Mouse (Mus musculus): ENCODE data around the gene Man2a2. TPM values are rescaled to one million over a fixed set of nuclear protein-coding genes. Genes with fewer than 3 reads are reported as not detected.
A peak's percentile ranks its signal among the peaks of the same experiment; 100 is the strongest.

Gene Man2a2
- polyA plus RNA-seq, 1 experiment = 167 TPM

- H3K27me3 ChIP-seq (ENCODE audit: control insufficient read depth, insufficient read depth, low read length) = no peaks in the 10 kb centered on the region
- H3K27ac ChIP-seq (ENCODE audit: insufficient read depth, low read length) = no peak overlapping the region
- peaks cover 5% of the 10 kb centered on the region for H3K4me1 ChIP-seq (ENCODE audit: control insufficient read depth, insufficient read depth, low read length)
- H3K4me3 ChIP-seq (replicated peaks; ENCODE audit: insufficient read depth, low read depth, low read length) = no peak overlapping the region
- peak; percentile 76 to 88 for DNase-seq
- 46% methylated on average over 18 of the region's 18 CpGs for WGBS
- TF ChIP-seq CTCF (IDR thresholded peaks at IDR 0.05; ENCODE audit: borderline replicate concordance, insufficient read depth, low read depth, low read length) (peak; percentile 98), POLR2A (IDR thresholded peaks at IDR 0.05; ENCODE audit: borderline replicate concordance, insufficient read depth, low read length) (no peak)
Measured at GRCm38 (mm10) chr7:80386235-80386930, 15.2 kb upstream of the Man2a2 start.

DNA sequence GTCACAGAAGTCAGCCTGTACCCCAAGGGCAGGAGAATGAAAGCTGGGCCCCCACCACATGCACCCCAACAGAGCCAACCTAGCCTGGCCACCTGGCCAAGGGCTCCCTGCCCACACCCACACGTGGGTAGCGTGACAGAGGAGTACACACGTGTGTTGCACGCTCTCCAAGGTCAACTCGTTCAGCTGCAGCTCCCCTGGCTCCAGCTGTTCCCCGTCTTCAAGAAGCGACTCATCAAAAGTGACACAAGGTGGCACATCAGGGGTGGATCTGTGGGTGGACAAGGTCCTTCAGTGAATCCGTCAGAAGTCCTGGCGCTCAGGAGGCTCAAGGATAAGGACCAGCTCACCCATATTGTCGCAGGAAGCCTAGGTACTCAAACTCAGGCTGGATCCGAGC is 11.7 kb upstream of the Man2a2 start:
- no peak overlapping the region for H3K4me3 ChIP-seq (replicated peaks; ENCODE audit: insufficient read depth, low read depth, low read length)
- H3K27me3 ChIP-seq (ENCODE audit: control insufficient read depth, insufficient read depth, low read length) = no peaks in the 10 kb centered on the region
- no peak for DNase-seq
- 63% methylated on average over 11 of the region's 11 CpGs for WGBS
- peaks cover 5% of the 10 kb centered on the region for H3K4me1 ChIP-seq (ENCODE audit: control insufficient read depth, insufficient read depth, low read length)
- no peak for TF ChIP-seq CTCF (IDR thresholded peaks at IDR 0.05; ENCODE audit: borderline replicate concordance, insufficient read depth, low read depth, low read length)
- TF ChIP-seq POLR2A (IDR thresholded peaks at IDR 0.05; ENCODE audit: borderline replicate concordance, insufficient read depth, low read length) = no peak
- H3K27ac ChIP-seq (ENCODE audit: insufficient read depth, low read length) = no peak overlapping the region

- TF ChIP-seq POLR2A (IDR thresholded peaks at IDR 0.05; ENCODE audit: borderline replicate concordance, insufficient read depth, low read length) (no peak), CTCF (IDR thresholded peaks at IDR 0.05; ENCODE audit: borderline replicate concordance, insufficient read depth, low read depth, low read length) (peak; percentile 55)
- H3K4me1 ChIP-seq (ENCODE audit: control insufficient read depth, insufficient read depth, low read length) = peaks cover 5% of the 10 kb centered on the region
- no peak overlapping the region for H3K27ac ChIP-seq (ENCODE audit: insufficient read depth, low read length)
- no peak for DNase-seq
- H3K27me3 ChIP-seq (ENCODE audit: control insufficient read depth, insufficient read depth, low read length) = no peaks in the 10 kb centered on the region
- WGBS = 47% methylated on average over 13 of the region's 13 CpGs
- no peak overlapping the region for H3K4me3 ChIP-seq (replicated peaks; ENCODE audit: insufficient read depth, low read depth, low read length)
Measured at GRCm38 (mm10) chr7:80379531-80379930, 8.4 kb upstream of the Man2a2 start.

DNA sequence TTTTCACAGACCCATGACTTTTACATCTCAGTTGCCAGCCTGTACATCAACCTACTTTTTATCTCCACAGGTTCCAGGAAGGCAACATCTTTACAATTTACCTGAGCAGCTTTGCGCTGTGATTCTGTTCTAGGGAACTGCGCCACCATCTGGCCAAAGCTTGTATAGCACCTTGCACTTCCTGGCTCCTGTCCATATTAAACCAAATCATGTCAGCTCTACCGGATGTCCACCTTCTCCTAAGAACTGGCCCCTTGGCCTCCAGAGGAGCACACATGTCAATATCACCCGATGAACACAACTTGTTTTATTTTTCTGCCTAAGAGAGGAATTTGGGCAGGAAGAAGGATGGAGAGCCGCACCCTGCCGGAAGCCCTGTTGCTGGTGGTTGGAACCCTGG is 6.3 kb upstream of the Man2a2 start:
- H3K27me3 ChIP-seq (ENCODE audit: control insufficient read depth, insufficient read depth, low read length) = no peaks in the 10 kb centered on the region
- no peak overlapping the region for H3K4me3 ChIP-seq (replicated peaks; ENCODE audit: insufficient read depth, low read depth, low read length)
- peaks cover under 1% of the 10 kb centered on the region for H3K4me1 ChIP-seq (ENCODE audit: control insufficient read depth, insufficient read depth, low read length)
- DNase-seq = peak; percentile 70 to 88
- 27% methylated on average over 6 of the region's 6 CpGs for WGBS
- H3K27ac ChIP-seq (ENCODE audit: insufficient read depth, low read length) = peak overlapping the region; percentile 9; the same call in 1 of the 2 replicates
- TF ChIP-seq POLR2A (IDR thresholded peaks at IDR 0.05; ENCODE audit: borderline replicate concordance, insufficient read depth, low read length) (no peak), CTCF (IDR thresholded peaks at IDR 0.05; ENCODE audit: borderline replicate concordance, insufficient read depth, low read depth, low read length) (peak; percentile 92)

DNA sequence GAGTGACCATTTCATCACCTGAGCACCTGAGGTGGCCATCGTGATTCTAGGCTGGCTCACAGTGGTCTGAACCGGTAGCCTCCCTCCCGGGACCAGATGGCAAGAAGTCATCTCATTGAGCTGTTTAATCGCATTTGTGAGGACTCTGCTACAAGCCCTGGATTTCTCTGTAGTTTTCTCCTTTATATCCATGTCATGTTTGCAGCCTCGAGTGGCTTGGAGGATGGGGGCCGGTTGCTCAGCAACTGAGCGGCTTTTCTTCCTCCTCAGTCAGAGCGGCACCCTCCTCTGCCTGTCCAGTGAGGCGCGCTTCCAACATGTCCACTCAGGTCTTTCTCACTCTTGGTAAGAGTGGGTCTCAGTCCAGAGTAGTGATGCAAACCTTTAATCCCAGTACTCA is 5.0 kb upstream of the Man2a2 start:
- 51% methylated on average over 10 of the region's 10 CpGs for WGBS

DNA sequence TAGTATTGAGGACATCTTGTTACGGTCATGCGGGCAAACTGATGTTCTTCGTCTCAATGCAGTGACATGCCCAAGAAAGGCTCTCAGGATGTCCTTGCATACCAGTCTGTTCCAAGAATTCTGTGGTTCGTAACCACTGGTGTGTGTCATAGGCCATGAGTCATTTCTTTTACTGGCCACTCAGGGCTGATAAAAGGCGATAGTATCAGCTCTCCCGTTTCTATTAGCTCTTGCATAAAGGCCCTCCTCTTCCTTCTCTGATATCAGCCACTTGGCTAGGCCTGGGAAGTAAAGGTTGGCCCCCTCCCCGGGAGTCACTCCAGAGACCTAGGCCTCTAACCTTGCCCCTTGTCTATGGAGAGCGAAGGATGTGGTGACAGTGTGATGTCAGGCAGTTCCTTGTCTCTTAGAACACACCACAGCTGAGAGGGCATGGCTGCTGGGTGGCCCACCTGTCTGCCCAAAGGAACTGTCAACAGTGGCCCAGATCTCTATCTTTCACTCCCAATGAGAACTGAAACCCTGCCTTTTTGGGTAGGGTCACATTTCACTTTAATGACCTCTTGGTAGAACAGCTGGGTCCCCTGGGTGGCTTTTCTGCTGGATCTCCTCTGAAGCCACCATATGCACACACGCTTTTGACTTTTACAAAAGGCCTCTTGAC is 4.3 kb upstream of the Man2a2 start:
- Histone ChIP-seq H3K27ac (ENCODE audit: insufficient read depth, low read length) (no peak overlapping the region), H3K4me3 (replicated peaks; ENCODE audit: insufficient read depth, low read depth, low read length) (no peak overlapping the region), H3K4me1 (ENCODE audit: control insufficient read depth, insufficient read depth, low read length) (no peaks in the 10 kb centered on the region), H3K27me3 (ENCODE audit: control insufficient read depth, insufficient read depth, low read length) (no peaks in the 10 kb centered on the region)
- no peak for DNase-seq
- WGBS = 92% methylated on average over 9 of the region's 9 CpGs
- no peak for TF ChIP-seq CTCF (IDR thresholded peaks at IDR 0.05; ENCODE audit: borderline replicate concordance, insufficient read depth, low read depth, low read length)
- TF ChIP-seq POLR2A (IDR thresholded peaks at IDR 0.05; ENCODE audit: borderline replicate concordance, insufficient read depth, low read length) = no peak

More for the DNA sequence above, 5.0 kb upstream of the Man2a2 start:
- no peaks in the 10 kb centered on the region for H3K4me1 ChIP-seq (ENCODE audit: control insufficient read depth, insufficient read depth, low read length)
- no peak overlapping the region for H3K4me3 ChIP-seq (replicated peaks; ENCODE audit: insufficient read depth, low read depth, low read length)
- H3K27ac ChIP-seq (ENCODE audit: insufficient read depth, low read length) = no peak overlapping the region
- TF ChIP-seq POLR2A (IDR thresholded peaks at IDR 0.05; ENCODE audit: borderline replicate concordance, insufficient read depth, low read length) (no peak), CTCF (IDR thresholded peaks at IDR 0.05; ENCODE audit: borderline replicate concordance, insufficient read depth, low read depth, low read length) (no peak)
- no peak for DNase-seq
- no peaks in the 10 kb centered on the region for H3K27me3 ChIP-seq (ENCODE audit: control insufficient read depth, insufficient read depth, low read length)

DNA sequence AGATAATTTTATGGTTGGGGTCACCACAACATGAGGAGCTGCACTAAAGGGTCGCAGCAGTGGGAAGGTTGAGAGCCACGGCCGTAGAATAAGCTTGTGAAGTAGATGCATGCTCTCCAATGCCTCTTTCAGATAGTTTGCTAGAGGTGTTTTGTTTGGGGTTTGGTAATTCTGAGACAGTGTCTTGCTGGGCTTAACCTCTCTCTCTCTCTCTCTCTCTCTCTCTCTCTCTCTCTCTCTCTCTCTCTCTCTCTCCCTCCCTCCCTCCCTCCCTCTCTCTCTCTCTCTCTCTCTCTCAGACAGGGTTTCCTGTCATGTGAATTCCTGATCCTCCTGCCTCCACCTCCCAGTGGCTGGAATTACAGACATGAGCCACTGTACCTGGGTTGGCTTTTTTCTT is 3.6 kb upstream of the Man2a2 start:
- H3K4me1 ChIP-seq (ENCODE audit: control insufficient read depth, insufficient read depth, low read length) = no peaks in the 10 kb centered on the region
- 97% methylated on average over 3 of the region's 3 CpGs for WGBS
- no peak overlapping the region for H3K27ac ChIP-seq (ENCODE audit: insufficient read depth, low read length)
- no peak for DNase-seq
- no peak for TF ChIP-seq CTCF (IDR thresholded peaks at IDR 0.05; ENCODE audit: borderline replicate concordance, insufficient read depth, low read depth, low read length)
- no peak for TF ChIP-seq POLR2A (IDR thresholded peaks at IDR 0.05; ENCODE audit: borderline replicate concordance, insufficient read depth, low read length)
- H3K4me3 ChIP-seq (replicated peaks; ENCODE audit: insufficient read depth, low read depth, low read length) = no peak overlapping the region
- no peaks in the 10 kb centered on the region for H3K27me3 ChIP-seq (ENCODE audit: control insufficient read depth, insufficient read depth, low read length)

- TF ChIP-seq CTCF (IDR thresholded peaks at IDR 0.05; ENCODE audit: borderline replicate concordance, insufficient read depth, low read depth, low read length) (no peak), POLR2A (IDR thresholded peaks at IDR 0.05; ENCODE audit: borderline replicate concordance, insufficient read depth, low read length) (no peak)
- 69% methylated on average over 3 of the region's 3 CpGs for WGBS
- Histone ChIP-seq H3K4me3 (replicated peaks; ENCODE audit: insufficient read depth, low read depth, low read length) (no peak overlapping the region), H3K27ac (ENCODE audit: insufficient read depth, low read length) (no peak overlapping the region), H3K4me1 (ENCODE audit: control insufficient read depth, insufficient read depth, low read length) (peaks cover 2% of the 10 kb centered on the region; the same call in 1 of the 2 replicates), H3K27me3 (ENCODE audit: control insufficient read depth, insufficient read depth, low read length) (no peaks in the 10 kb centered on the region)
- DNase-seq = no peak
Measured at GRCm38 (mm10) chr7:80374280-80374679, 3.1 kb upstream of the Man2a2 start.

All from cerebellum, adult 2 months (tissue).